Mouse (Mus musculus) liver, adult 2 months (tissue): ENCODE results near the gene Ctxn1. TPM values are rescaled to one million over a fixed set of nuclear protein-coding genes. Genes with fewer than 3 reads are reported as not detected.

Experiments used
- DNase-seq: peaks from one replicate; pipeline ENCODE4 v3.0.0-alpha.2; 2011; ENCODE audit warnings: low read depth, low spot score; ENCODE audit errors: extremely low read depth
- H3K27ac ChIP-seq: fragments of 200-500 bp; replicated peaks from 2 replicates; pipeline ENCODE4 v1.5.1; 2012; ENCODE audit warnings: low read depth, mild to moderate bottlenecking, control low read depth, inconsistent platforms, low read length; ENCODE audit not compliant: insufficient read depth
- H3K27me3 ChIP-seq: fragments of 200-500 bp; 2 replicates; pipeline ENCODE4 v1.6.1; 2012; ENCODE audit warnings: mild to moderate bottlenecking, moderate library complexity, low read length, inconsistent platforms; ENCODE audit not compliant: control insufficient read depth, insufficient read depth
- H3K36me3 ChIP-seq: fragments of 200-500 bp; 2 replicates; pipeline ENCODE4 v1.6.1; 2012; ENCODE audit warnings: low read length, inconsistent platforms; ENCODE audit not compliant: control insufficient read depth, insufficient read depth
- H3K4me1 ChIP-seq: fragments of 200-500 bp; 2 replicates; pipeline ENCODE4 v1.6.1; 2011; ENCODE audit warnings: low read length; ENCODE audit not compliant: control insufficient read depth, insufficient read depth
- H3K4me3 ChIP-seq: fragments of 200-500 bp; 2 replicates; pipeline ENCODE4 v1.5.1; 2011; ENCODE audit warnings: low read depth, mild to moderate bottlenecking, control low read depth, low read length, moderate library complexity; ENCODE audit not compliant: insufficient read depth
- H3K79me2 ChIP-seq: fragments of 200-500 bp; 2 replicates; pipeline ENCODE4 v1.6.1; 2012; ENCODE audit warnings: inconsistent platforms, mild to moderate bottlenecking, low read length, moderate library complexity; ENCODE audit not compliant: control insufficient read depth, insufficient read depth
- H3K9ac ChIP-seq: fragments of 200-500 bp; 2 replicates; pipeline ENCODE4 v1.6.1; 2012; ENCODE audit warnings: low read depth, mild to moderate bottlenecking, control low read depth, inconsistent platforms, low read length
- CTCF ChIP-seq: fragments of 200-500 bp; IDR thresholded peaks from 2 replicates; pipeline ENCODE4 v1.5.1; 2011; ENCODE audit warnings: low read depth, low read length, control low read depth
- POLR2A ChIP-seq: fragments of 200-500 bp; IDR thresholded peaks from 2 replicates; pipeline ENCODE4 v1.6.1; 2011; ENCODE audit warnings: low read length, control low read depth; ENCODE audit not compliant: insufficient read depth; ENCODE audit errors: extremely low read depth
- WGBS: fragments of 180-500 bp; shearing (Covaris S2); methylation state at CpG from one replicate; pipeline ENCODE4 v1.1.7; 2018; 5-methylcytosine and 5-hydroxymethylcytosine counted together
- polyA plus RNA-seq: library from polyadenylated mRNA; depleted of rRNA; stranded (reverse); fragments of >200 nt; gene quantifications from 2 replicates; pipeline ENCODE4 v1.2.3, GENCODE M21; 2012
- total RNA-seq: library from RNA; depleted of rRNA; stranded (reverse); fragments of >200 nt; gene quantifications from 2 replicates; pipeline ENCODE4 v1.2.3, GENCODE M21; 2014

Ctxn1 gene
- total and polyA plus RNA-seq, 2 experiments, result 0.28 to 2.0 TPM

DNA sequence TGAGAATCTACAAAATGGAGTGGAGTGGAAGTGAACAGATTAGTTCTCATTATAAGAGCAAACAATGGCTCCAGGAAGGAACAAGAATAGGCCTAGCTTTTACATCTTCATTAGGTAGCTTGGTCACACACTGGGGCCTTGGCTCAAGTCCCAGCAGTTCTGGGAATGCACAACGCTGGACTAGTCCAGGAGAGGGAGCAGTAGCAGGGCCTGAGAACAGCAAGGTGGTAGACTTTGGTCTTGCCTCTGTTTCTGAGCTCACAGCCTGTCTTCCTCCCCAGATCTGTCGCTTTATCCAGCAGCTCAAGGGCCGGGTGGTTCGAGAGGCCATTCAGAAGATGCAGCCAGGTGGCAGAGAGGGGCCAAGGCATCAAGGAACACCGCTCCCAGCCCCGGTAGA lies 5.1 kb downstream of the Ctxn1 start:
- 50% methylated on average over 6 of the region's 6 CpGs for WGBS
- no peaks in the 10 kb centered on the region for H3K27me3 ChIP-seq
- H3K79me2 ChIP-seq, result no peaks in the 10 kb centered on the region
- no peak overlapping the region; the same call in 1 of the 2 replicates for H3K4me3 ChIP-seq
- peak; percentile 65 for TF ChIP-seq CTCF
- TF ChIP-seq POLR2A, result no peak
- DNase-seq, result peak; percentile 76
- 0 out of 2 replicates have a peak overlapping the region, but pooled peaks have one; percentile 3 for H3K27ac ChIP-seq
- peak overlapping the region; percentile 29; the same call in 1 of the 2 replicates for H3K9ac ChIP-seq
- no peaks in the 10 kb centered on the region; the same call in 1 of the 2 replicates for H3K36me3 ChIP-seq
- H3K4me1 ChIP-seq, result peaks cover 9% of the 10 kb centered on the region

DNA sequence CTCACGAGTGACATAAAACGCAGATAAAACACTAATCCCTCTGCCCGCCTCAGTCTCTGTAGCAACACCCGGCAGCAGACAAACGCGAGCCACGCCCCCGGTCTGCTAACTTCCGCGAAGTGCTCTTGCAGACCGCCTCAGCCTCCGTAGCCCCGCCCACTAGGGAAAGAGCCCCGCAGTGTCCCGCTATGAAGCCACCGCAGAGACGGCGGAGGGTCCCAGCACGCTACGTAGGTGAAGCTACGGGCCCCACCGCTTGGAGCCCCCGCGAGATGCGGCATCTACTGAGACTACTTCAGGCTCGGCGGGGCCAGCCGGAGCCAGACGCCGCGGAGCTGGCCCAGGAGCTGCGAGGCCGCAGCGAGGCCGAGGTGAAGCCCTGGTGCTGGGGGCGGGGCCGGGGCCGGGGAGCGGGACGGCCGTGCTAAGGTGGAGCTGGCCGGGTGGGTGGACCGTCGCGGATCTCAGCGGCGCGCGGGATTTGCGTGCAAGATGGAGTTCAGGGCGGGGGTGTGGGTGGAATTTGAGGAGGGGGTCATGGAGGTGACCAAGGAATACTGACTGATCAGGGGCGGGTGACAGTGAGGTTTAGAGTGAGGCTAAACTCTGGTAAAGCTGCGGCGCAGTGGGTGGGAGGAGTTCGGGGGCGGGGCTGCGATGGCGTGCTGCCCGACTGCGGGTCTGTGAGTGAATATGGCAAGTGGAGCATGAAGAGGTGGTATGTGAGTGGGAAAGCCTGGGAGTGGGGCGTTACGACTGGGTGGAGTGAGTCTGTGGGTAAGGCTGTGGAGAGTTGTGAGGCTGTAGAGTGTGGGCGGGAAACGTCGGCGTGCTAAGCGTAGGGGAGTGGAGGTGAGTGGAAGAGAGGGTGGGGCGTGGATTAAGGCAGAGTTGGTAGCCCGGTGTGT lies 5.9 kb downstream of the Ctxn1 start, which contains the start of gene Snapc2:
Gene Snapc2, plus strand, starts transcription at position 147 of the 908 bp plus-strand sequence.
- Histone ChIP-seq H3K79me2 (no peaks in the 10 kb centered on the region), H3K4me1 (peaks cover 6% of the 10 kb centered on the region), H3K9ac (peak within 1 kb of the TSS; percentile 96), H3K27me3 (no peaks in the 10 kb centered on the region), H3K27ac (peak within 1 kb of the TSS; percentile 95), H3K4me3 (peak within 1 kb of the TSS; percentile 89), H3K36me3 (no peaks in the 10 kb centered on the region; the same call in 1 of the 2 replicates)
- 0 out of 2 replicates have a peak, but pooled peaks have one; percentile 38 for TF ChIP-seq POLR2A
- no peak for TF ChIP-seq CTCF
- under 1% methylated on average over 69 of the region's 69 CpGs for WGBS
- peak; percentile 86 for DNase-seq

DNA sequence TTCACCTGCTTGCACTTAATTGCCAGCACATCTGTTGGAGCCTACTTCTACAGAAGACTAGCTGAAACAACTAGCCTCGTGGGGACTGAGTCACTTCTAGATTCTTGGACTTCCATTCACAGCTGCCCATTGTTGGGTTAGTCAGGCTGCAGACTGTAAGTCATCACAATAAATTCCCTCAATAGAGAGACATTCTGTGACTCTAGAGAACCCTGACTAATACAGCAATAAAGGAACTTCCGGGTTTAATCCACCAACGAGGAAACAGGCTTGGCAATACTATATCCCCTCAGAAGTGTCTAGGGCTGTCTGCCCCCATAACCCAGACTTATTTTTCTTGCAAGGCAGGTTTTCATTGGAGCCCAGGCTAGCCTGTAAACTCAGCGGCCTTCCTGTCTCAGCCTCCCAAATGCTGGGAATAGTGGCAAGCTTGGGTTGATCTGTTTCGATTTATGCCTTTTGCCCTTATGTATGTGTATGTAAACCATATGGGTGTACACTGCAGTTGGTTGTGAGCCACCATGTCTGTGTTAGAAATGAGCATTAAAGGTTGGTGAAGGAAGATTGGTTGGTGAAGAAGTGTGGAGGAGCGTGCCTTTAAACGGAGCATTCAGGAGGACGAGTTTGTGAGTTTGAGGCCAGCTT lies 6.8 kb downstream of the Ctxn1 start:
- Histone ChIP-seq H3K36me3 (no peaks in the 10 kb centered on the region; the same call in 1 of the 2 replicates), H3K4me1 (peaks cover 6% of the 10 kb centered on the region), H3K27ac (no peak overlapping the region), H3K27me3 (no peaks in the 10 kb centered on the region), H3K9ac (peak overlapping the region; percentile 37; the same call in 1 of the 2 replicates), H3K79me2 (no peaks in the 10 kb centered on the region), H3K4me3 (peak overlapping the region; percentile 89; the same call in 1 of the 2 replicates)
- no peak for DNase-seq
- no peak for TF ChIP-seq POLR2A
- no peak for TF ChIP-seq CTCF
- WGBS, result 41% methylated on average over 8 of the region's 8 CpGs

DNA sequence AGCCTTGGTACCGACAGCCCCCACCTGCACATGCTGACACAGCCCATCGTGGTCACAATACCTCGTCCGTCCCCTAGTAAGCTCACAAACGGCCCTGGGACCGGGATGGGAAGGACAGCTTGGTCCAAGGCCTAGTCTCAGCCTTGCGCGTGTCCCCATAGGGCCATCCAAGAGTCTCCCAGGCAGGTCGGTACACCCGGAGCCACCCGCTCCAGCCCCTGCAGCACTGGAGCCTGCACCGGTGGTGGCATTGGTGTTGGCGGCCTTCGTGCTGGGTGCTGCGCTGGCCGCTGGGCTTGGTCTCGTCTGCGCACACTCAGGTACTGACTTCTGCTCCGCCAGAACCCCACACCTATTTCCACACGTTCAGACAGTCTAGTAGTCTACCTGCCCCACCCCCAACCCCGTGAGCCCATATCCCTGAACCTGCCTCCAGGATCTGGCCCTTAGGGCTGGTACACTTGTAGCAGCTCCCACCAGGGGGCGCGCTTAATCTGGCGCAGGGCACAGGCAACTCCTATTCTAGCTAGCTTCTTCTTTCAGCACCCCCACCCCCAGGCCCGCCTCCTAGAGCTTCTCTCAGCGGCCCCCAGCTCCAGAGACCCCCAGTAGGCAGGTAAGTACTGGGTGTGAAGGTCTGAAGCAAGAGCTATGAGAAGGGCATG lies 8.6 kb downstream of the Ctxn1 start:
- peak; percentile 49 for DNase-seq
- H3K4me1 ChIP-seq, result peaks cover 6% of the 10 kb centered on the region
- H3K27me3 ChIP-seq, result no peaks in the 10 kb centered on the region
- no peak overlapping the region for H3K27ac ChIP-seq
- no peaks in the 10 kb centered on the region for H3K79me2 ChIP-seq
- TF ChIP-seq POLR2A (no peak), CTCF (peak; percentile 91)
- H3K4me3 ChIP-seq, result no peak overlapping the region
- no peak overlapping the region for H3K9ac ChIP-seq
- WGBS, result 46% methylated on average over 26 of the region's 26 CpGs
- H3K36me3 ChIP-seq, result peaks cover 3% of the 10 kb centered on the region; the same call in 1 of the 2 replicates

DNA sequence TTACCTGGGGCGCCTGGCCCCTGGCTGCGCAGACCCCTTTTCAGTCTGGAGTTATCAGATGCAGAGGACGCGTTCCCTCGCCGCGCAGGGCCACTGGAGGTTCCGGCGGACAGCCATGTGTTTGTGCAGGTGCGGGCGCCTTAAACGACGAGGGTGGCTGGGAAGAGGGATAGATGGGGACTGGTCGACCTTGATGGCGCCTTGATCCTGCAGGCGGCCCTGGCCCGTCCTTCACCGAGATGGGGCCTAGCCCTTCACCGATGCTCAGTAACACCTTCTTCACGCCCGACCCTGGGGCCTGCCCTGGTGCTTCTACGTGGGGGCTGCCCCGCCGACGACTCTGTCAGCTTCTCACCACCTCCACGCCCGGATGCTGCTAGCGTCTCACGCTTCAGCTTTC lies 9.9 kb downstream of the Ctxn1 start:
- TF ChIP-seq CTCF (no peak), POLR2A (no peak)
- H3K27me3 ChIP-seq, result no peaks in the 10 kb centered on the region
- no peak overlapping the region for H3K4me3 ChIP-seq
- no peak overlapping the region for H3K27ac ChIP-seq
- WGBS, result 72% methylated on average over 29 of the region's 29 CpGs
- peaks cover 5% of the 10 kb centered on the region; the same call in 1 of the 2 replicates for H3K36me3 ChIP-seq
- H3K9ac ChIP-seq, result no peak overlapping the region
- no peak for DNase-seq
- no peaks in the 10 kb centered on the region for H3K79me2 ChIP-seq
- H3K4me1 ChIP-seq, result peaks cover 5% of the 10 kb centered on the region
